Mouse (Mus musculus) thymus, adult 2 months (tissue): ENCODE results near the gene Prr12. TPM values are rescaled to one million over a fixed set of nuclear protein-coding genes. Genes with fewer than 3 reads are reported as not detected.
A peak's percentile ranks its signal among the peaks of the same experiment; 100 is the strongest.

ENCODE experiments used
- DNase-seq: peaks from one replicate; pipeline ENCODE4 v3.0.0; 2021
- H3K27ac ChIP-seq: fragments of 200-500 bp; 2 replicates; pipeline ENCODE4 v1.5.1; 2012; ENCODE audit warnings: low read length, control low read depth; ENCODE audit not compliant: control insufficient read depth, insufficient read depth
- H3K27me3 ChIP-seq: fragments of 200-500 bp; 2 replicates; pipeline ENCODE4 v1.6.1; 2012; ENCODE audit warnings: mild to moderate bottlenecking, low read length, moderate library complexity, mixed read lengths; ENCODE audit not compliant: control insufficient read depth, insufficient read depth
- H3K36me3 ChIP-seq: fragments of 200-500 bp; 2 replicates; pipeline ENCODE4 v1.6.1; 2012; ENCODE audit warnings: mild to moderate bottlenecking, low read length, moderate library complexity; ENCODE audit not compliant: control insufficient read depth, insufficient read depth
- H3K4me1 ChIP-seq: fragments of 200-500 bp; replicated peaks from 2 replicates; pipeline ENCODE4 v1.6.1; 2012; ENCODE audit warnings: low read length; ENCODE audit not compliant: control insufficient read depth, insufficient read depth
- H3K4me3 ChIP-seq: fragments of 200-500 bp; 2 replicates; pipeline ENCODE4 v1.5.1; 2012; ENCODE audit warnings: mild to moderate bottlenecking, low read length, control low read depth, moderate library complexity; ENCODE audit not compliant: control insufficient read depth, insufficient read depth
- CTCF ChIP-seq: fragments of 200-500 bp; IDR thresholded peaks from 2 replicates; pipeline ENCODE4 v1.5.1; 2012; ENCODE audit warnings: mild to moderate bottlenecking, control low read depth, low read length, moderate library complexity, borderline replicate concordance; ENCODE audit not compliant: control insufficient read depth, poor library complexity, insufficient read depth; ENCODE audit errors: extremely low read depth
- POLR2A ChIP-seq: fragments of 200-500 bp; IDR thresholded peaks from 2 replicates; pipeline ENCODE4 v1.6.1; 2012; ENCODE audit warnings: mild to moderate bottlenecking, low read length, control low read depth, moderate library complexity; ENCODE audit not compliant: control insufficient read depth, poor library complexity, insufficient read depth; ENCODE audit errors: extremely low read depth
- WGBS: fragments of 180-500 bp; shearing (Covaris S2); methylation state at CpG from one replicate; pipeline ENCODE4 v1.1.7; 2018; 5-methylcytosine and 5-hydroxymethylcytosine counted together
- polyA plus RNA-seq: library from polyadenylated mRNA; depleted of rRNA; stranded (reverse); fragments of >200 nt; gene quantifications from 2 replicates; pipeline ENCODE4 v1.2.3, GENCODE M21; 2012; rRNA removed

Gene Prr12
- polyA plus RNA-seq, 1 experiment: 32.7 TPM

- Histone ChIP-seq H3K36me3 (peaks cover 14% of the 10 kb centered on the region), H3K4me3 (peak overlapping the region; percentile 98), H3K4me1 (peaks cover 17% of the 10 kb centered on the region), H3K27ac (peak overlapping the region; percentile 9; the same call in 1 of the 2 replicates), H3K27me3 (no peaks in the 10 kb centered on the region)
- WGBS: under 1% methylated on average over 45 of the region's 45 CpGs
- DNase-seq: peak; percentile 56
- TF ChIP-seq CTCF (no peak), POLR2A (no peak)
Observed at GRCm38 (mm10) chr7:44985595-44986191, 67.0 kb downstream of the Prr12 start.

GRCm38 (mm10) chr7:44984833-44985164 is 67.9 kb downstream of the Prr12 start:
- no peak for DNase-seq
- Histone ChIP-seq H3K4me3 (no peak overlapping the region), H3K36me3 (peaks cover 18% of the 10 kb centered on the region), H3K27ac (no peak overlapping the region), H3K4me1 (peaks cover 17% of the 10 kb centered on the region), H3K27me3 (no peaks in the 10 kb centered on the region)
- TF ChIP-seq CTCF: no peak
- TF ChIP-seq POLR2A: no peak
- WGBS: 63% methylated on average over 3 of the region's 3 CpGs

- no peak overlapping the region for H3K4me3 ChIP-seq
- peaks cover 18% of the 10 kb centered on the region for H3K36me3 ChIP-seq
- H3K27me3 ChIP-seq: no peaks in the 10 kb centered on the region
- H3K4me1 ChIP-seq: peaks cover 17% of the 10 kb centered on the region
- no peak for TF ChIP-seq POLR2A
- TF ChIP-seq CTCF: no peak
- no peak overlapping the region for H3K27ac ChIP-seq
- DNase-seq: no peak
- WGBS: 93% methylated on average over 7 of the region's 7 CpGs
Observed at GRCm38 (mm10) chr7:44983944-44984832, 68.5 kb downstream of the Prr12 start.

DNA sequence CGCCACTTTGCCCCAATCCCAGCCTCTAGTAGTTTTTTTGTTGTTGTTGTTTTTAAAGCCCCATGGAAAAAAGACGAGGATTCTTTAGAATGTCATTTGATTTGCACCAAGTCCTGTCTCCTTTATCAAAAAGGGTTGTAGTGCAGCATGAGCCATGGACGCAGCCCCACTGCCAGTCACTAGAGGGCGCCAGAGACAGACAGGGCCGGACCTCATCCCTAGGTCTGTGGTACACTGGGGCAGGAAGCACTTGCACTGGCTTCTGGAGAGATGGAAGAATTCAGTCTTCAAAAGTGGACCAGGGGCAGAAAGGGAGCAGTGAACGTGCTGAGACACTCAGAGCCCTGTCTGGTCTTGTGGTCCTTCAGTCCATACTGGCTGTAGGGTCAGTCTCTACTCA is 69.6 kb downstream of the Prr12 start:
- peak; percentile 89 for DNase-seq
- 29% methylated on average over 6 of the region's 6 CpGs for WGBS
- no peaks in the 10 kb centered on the region for H3K27me3 ChIP-seq
- peaks cover 14% of the 10 kb centered on the region for H3K4me1 ChIP-seq
- no peak overlapping the region for H3K27ac ChIP-seq
- no peak overlapping the region for H3K4me3 ChIP-seq
- H3K36me3 ChIP-seq: peaks cover 28% of the 10 kb centered on the region
- TF ChIP-seq POLR2A: no peak
- TF ChIP-seq CTCF: peak; percentile 95

- Histone ChIP-seq H3K4me1 (peaks cover 5% of the 10 kb centered on the region), H3K4me3 (no peak overlapping the region), H3K27ac (no peak overlapping the region), H3K27me3 (no peaks in the 10 kb centered on the region), H3K36me3 (peaks cover 38% of the 10 kb centered on the region)
- no peak for DNase-seq
- TF ChIP-seq CTCF (no peak), POLR2A (no peak)
- 96% methylated on average over 8 of the region's 8 CpGs for WGBS
Observed at GRCm38 (mm10) chr7:44981539-44981938, 71.1 kb downstream of the Prr12 start.

- H3K4me1 ChIP-seq: no peaks in the 10 kb centered on the region
- DNase-seq: no peak
- no peak overlapping the region for H3K27ac ChIP-seq
- 96% methylated on average over 3 of the region's 3 CpGs for WGBS
- peaks cover 38% of the 10 kb centered on the region for H3K36me3 ChIP-seq
- no peak overlapping the region for H3K4me3 ChIP-seq
- H3K27me3 ChIP-seq: no peaks in the 10 kb centered on the region; the same call in 1 of the 2 replicates
- TF ChIP-seq POLR2A (no peak), CTCF (no peak)
Observed at GRCm38 (mm10) chr7:44978300-44978699, 74.4 kb downstream of the Prr12 start.

Other genes with a start within 250 kb of the Prr12 start
- 189 and 223 TPM in 2 replicates for gene Nup62, start 236.8 kb downstream of the Prr12 start, polyA plus RNA-seq
- 71.7 and 74.4 TPM in 2 replicates for gene Il4i1, start 236.5 kb downstream of the Prr12 start, polyA plus RNA-seq
- 76.5 and 102 TPM in 2 replicates for gene Atf5, start 236.2 kb downstream of the Prr12 start, polyA plus RNA-seq
- gene Akt1s1, start 203.9 kb downstream of the Prr12 start, polyA plus RNA-seq: 91.4 and 120 TPM in 2 replicates
- 138 and 151 TPM in 2 replicates for gene Tbc1d17, start 203.8 kb downstream of the Prr12 start, polyA plus RNA-seq
- 110 and 135 TPM in 2 replicates for gene Pnkp, start 195.7 kb downstream of the Prr12 start, polyA plus RNA-seq
- gene Ptov1, start 183.1 kb downstream of the Prr12 start, polyA plus RNA-seq: 316 and 338 TPM in 2 replicates
- gene Med25, start 160.2 kb downstream of the Prr12 start, polyA plus RNA-seq: 220 and 266 TPM in 2 replicates
- 60.9 and 73.3 TPM in 2 replicates for gene Fuz, start 156.8 kb downstream of the Prr12 start, polyA plus RNA-seq
- gene Ap2a1, start 123.4 kb downstream of the Prr12 start, polyA plus RNA-seq: 133 and 147 TPM in 2 replicates
- gene Tsks, start 109.7 kb downstream of the Prr12 start, polyA plus RNA-seq: 0.29 and 1.0 TPM in 2 replicates
- gene Cpt1c, start 78.0 kb downstream of the Prr12 start, polyA plus RNA-seq: 4.4 and 6.8 TPM in 2 replicates
- gene Prmt1, start 66.3 kb downstream of the Prr12 start, polyA plus RNA-seq: 242 and 260 TPM in 2 replicates
- 227 and 277 TPM in 2 replicates for gene Irf3, start 55.2 kb downstream of the Prr12 start, polyA plus RNA-seq
- 85.6 and 87.4 TPM in 2 replicates for gene Bcl2l12, start 54.2 kb downstream of the Prr12 start, polyA plus RNA-seq
- gene Scaf1, start 36.5 kb downstream of the Prr12 start, polyA plus RNA-seq: 118 and 131 TPM in 2 replicates
- gene Rras, start 34.9 kb downstream of the Prr12 start, polyA plus RNA-seq: 41.7 and 62.3 TPM in 2 replicates
- 159 and 165 TPM in 2 replicates for gene Nosip, start 9.5 kb upstream of the Prr12 start, polyA plus RNA-seq
- gene Prrg2, start 9.8 kb upstream of the Prr12 start, polyA plus RNA-seq: 32.4 and 40.5 TPM in 2 replicates
- gene Rcn3, start 39.3 kb upstream of the Prr12 start, polyA plus RNA-seq: 22.2 and 34.9 TPM in 2 replicates
- gene Fcgrt, start 51.0 kb upstream of the Prr12 start, polyA plus RNA-seq: 30.8 and 38.9 TPM in 2 replicates
- 343 and 363 TPM in 2 replicates for gene Rps11, start 71.6 kb upstream of the Prr12 start, polyA plus RNA-seq
- 4,999 and 5,006 TPM in 2 replicates for gene Rpl13a, start 75.9 kb upstream of the Prr12 start, polyA plus RNA-seq
- gene Gm45713, start 83.3 kb upstream of the Prr12 start, polyA plus RNA-seq: 0.27 and 0.91 TPM in 2 replicates
- gene Flt3l, start 83.6 kb upstream of the Prr12 start, polyA plus RNA-seq: 177 and 207 TPM in 2 replicates
- 72.5 and 78.7 TPM in 2 replicates for gene Pih1d1, start 101.4 kb upstream of the Prr12 start, polyA plus RNA-seq
- 97.2 and 101 TPM in 2 replicates for gene Aldh16a1, start 101.7 kb upstream of the Prr12 start, polyA plus RNA-seq
- gene Slc17a7, start 111.1 kb upstream of the Prr12 start, polyA plus RNA-seq: 1.2 and 2.0 TPM in 2 replicates
- 0.09 and 0.11 TPM in 2 replicates for gene Gfy, start 126.7 kb upstream of the Prr12 start, polyA plus RNA-seq
- not detected in 2 replicates for gene Pth2, start 128.1 kb upstream of the Prr12 start, polyA plus RNA-seq
- gene Ccdc155, start 152.0 kb upstream of the Prr12 start, polyA plus RNA-seq: 0.32 and 0.37 TPM in 2 replicates
- 3.0 and 3.5 TPM in 2 replicates for gene Dkkl1, start 159.3 kb upstream of the Prr12 start, polyA plus RNA-seq
- 5.0 and 8.5 TPM in 2 replicates for gene Tead2, start 162.9 kb upstream of the Prr12 start, polyA plus RNA-seq
- 412 and 423 TPM in 2 replicates for gene Cd37, start 186.2 kb upstream of the Prr12 start, polyA plus RNA-seq
- gene Slc6a16, start 188.2 kb upstream of the Prr12 start, polyA plus RNA-seq: 0.30 and 0.37 TPM in 2 replicates
- 0.50 TPM in 1 of 2 replicates, not detected in the other for gene Slc6a21, start 224.6 kb upstream of the Prr12 start, polyA plus RNA-seq